ENCODE assay signal across 10 mouse cellular contexts in the genomic region with DNA sequence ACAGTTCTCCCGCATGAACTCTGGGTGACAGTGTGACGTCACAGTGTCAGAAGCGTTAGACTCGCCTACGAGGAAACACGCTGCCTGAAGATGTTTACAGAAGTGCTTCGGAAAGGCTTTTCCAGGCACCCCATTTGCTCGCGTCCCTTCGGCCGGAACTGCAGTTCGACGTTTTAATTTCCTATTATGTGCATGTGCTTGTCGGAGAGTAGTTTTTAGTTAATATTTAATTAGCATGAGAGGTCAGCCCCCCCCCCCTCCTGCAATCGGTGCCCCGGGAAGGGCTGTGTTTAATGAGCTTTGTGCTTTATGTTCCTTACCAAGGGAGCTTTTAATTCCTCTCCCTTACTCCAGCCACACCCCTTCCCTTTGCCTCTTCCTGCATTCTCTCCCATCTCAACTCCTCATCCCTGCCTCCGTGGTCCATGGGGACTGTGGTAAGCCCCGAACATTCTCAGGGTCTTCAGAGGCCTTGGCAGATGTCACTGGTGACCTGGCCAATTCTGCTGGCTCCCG.
DNase-seq lines count a peak whose midpoint lies in the region; ATAC-seq and TF ChIP-seq lines count a peak whose summit lies in the region.
"Had no signal": no experiment of that assay in that cellular context is flagged by ENCODE, and none has a peak within 500 bp of the region (broad histone marks: within the 10 kb centered on the region; RNA-seq: fewer than 3 reads in every experiment).

No protein-coding gene starts in this region.

- H3K4me2 ChIP-seq in lung, postnatal 0 days (replicated peaks; ENCODE audit: low read depth, low read length), result 0 out of 2 replicates have a peak overlapping the region, but pooled peaks have one; percentile 20

- intact Hi-C loops in gastrocnemius, postnatal 14 days (cut with DNase I; ENCODE audit: low total_unique reads), result no loop called here

- H3K9ac ChIP-seq in lung, postnatal 0 days (replicated peaks; ENCODE audit: low read depth), result no peak overlapping the region

- no peaks in the 10 kb centered on the region for H3K9me3 ChIP-seq in E14TG2a.4 (ENCODE audit: low read length)
- H3K9me3 ChIP-seq in lung, postnatal 0 days (ENCODE audit: low read length), result no peaks in the 10 kb centered on the region

- peak; percentile 24; the same call in 1 of the 2 replicates for TF ChIP-seq EP300 in lung, postnatal 0 days (IDR thresholded peaks at IDR 0.05)

- no peaks in the 10 kb centered on the region for H3K27me3 ChIP-seq in E14TG2a.4 (ENCODE audit: insufficient read depth, low read length)
- H3K27me3 ChIP-seq in lung, postnatal 0 days (replicated peaks; ENCODE audit: insufficient read depth, low read length), result no peaks in the 10 kb centered on the region

- no peak overlapping the region for H3K27ac ChIP-seq in lung, postnatal 0 days (ENCODE audit: low read length)

- H3K36me3 ChIP-seq in E14TG2a.4 (ENCODE audit: insufficient read depth, low read length), result no peaks in the 10 kb centered on the region
- H3K36me3 ChIP-seq in lung, postnatal 0 days (ENCODE audit: insufficient read depth, low read length), result no peaks in the 10 kb centered on the region

- H3K4me3 ChIP-seq in E14TG2a.4 (replicated peaks; ENCODE audit: low read length), result peak overlapping the region; percentile 53
- no peak overlapping the region for H3K4me3 ChIP-seq in lung, postnatal 0 days (ENCODE audit: low read depth, low read length)

- peak; percentile 26 for DNase-seq in gastrocnemius, postnatal 14 days
- DNase-seq in gastrocnemius, postnatal 10 days, result no peak
- peak; percentile 46 for DNase-seq in kidney, adult 18-20 months
- peak; percentile 63 for DNase-seq in lung, postnatal 0 days (ENCODE audit: low spot score)
- no peak for DNase-seq in thymus, postnatal 10 days (ENCODE audit: low spot score in 2 of 2)
- no peak for DNase-seq in layer of hippocampus, postnatal 36 days
- DNase-seq: liver; retina, postnatal 1 day had no signal

- peaks cover 32% of the 10 kb centered on the region for H3K4me1 ChIP-seq in E14TG2a.4 (replicated peaks; ENCODE audit: low read depth, low read length)
- no peaks in the 10 kb centered on the region for H3K4me1 ChIP-seq in lung, postnatal 0 days (ENCODE audit: insufficient read depth, low read depth, low read length)

- WGBS in lung, postnatal 0 days, result 28% methylated on average over 19 of the region's 19 CpGs

- no peak for TF ChIP-seq CTCF in E14TG2a.4 (conservative IDR thresholded peaks at IDR 0.05; ENCODE audit: low read length)
- TF ChIP-seq CTCF in lung, postnatal 0 days (IDR thresholded peaks at IDR 0.05), result no peak

- peak; percentile 73 for ATAC-seq in lung, postnatal 0 days
- ATAC-seq in cerebellum, adult (ENCODE audit: insufficient number of reproducible peaks, low FRiP score, low TSS enrichment), result no peak

Comparison
In these comparisons a context has a peak if more than half of its experiments do, and no peak if none do; other contexts are left out.
1. DNase-seq: peak in gastrocnemius, postnatal 14 days (single experiment), kidney, adult 18-20 months (single experiment) and lung, postnatal 0 days (single experiment); none in gastrocnemius, postnatal 10 days (single experiment), thymus, postnatal 10 days (0 of 2) and layer of hippocampus, postnatal 36 days (0 of 2).